Mouse (Mus musculus): Measurements from ENCODE around the gene Gm42906.

The Gm42906 gene

GRCm38 (mm10) chr5:151368395-151369190, 59.4 kb downstream of the Gm42906 start:
- TF ChIP-seq GATA4 (IDR thresholded peaks at IDR 0.05; ENCODE audit: insufficient replicate concordance, low read length): peak; percentile 77; the same call in 1 of the 2 replicates

GRCm38 (mm10) chr5:151367881-151368394, 60.0 kb downstream of the Gm42906 start:
- no peak for TF ChIP-seq GATA4 (IDR thresholded peaks at IDR 0.05; ENCODE audit: insufficient replicate concordance, low read length)

- no peak for TF ChIP-seq GATA4 (IDR thresholded peaks at IDR 0.05; ENCODE audit: insufficient replicate concordance, low read length)
Observed at GRCm38 (mm10) chr5:151367317-151367716, 60.6 kb downstream of the Gm42906 start.

- TF ChIP-seq GATA4 (IDR thresholded peaks at IDR 0.05; ENCODE audit: insufficient replicate concordance, low read length): no peak
Observed at GRCm38 (mm10) chr5:151363343-151364000, 64.5 kb downstream of the Gm42906 start.

- TF ChIP-seq GATA4 (IDR thresholded peaks at IDR 0.05; ENCODE audit: insufficient replicate concordance, low read length): no peak
Observed at GRCm38 (mm10) chr5:151349616-151350015, 78.3 kb downstream of the Gm42906 start.

GRCm38 (mm10) chr5:151348418-151348817, 79.5 kb downstream of the Gm42906 start:
- no peak for TF ChIP-seq GATA4 (IDR thresholded peaks at IDR 0.05; ENCODE audit: insufficient replicate concordance, low read length)

- TF ChIP-seq GATA4 (IDR thresholded peaks at IDR 0.05; ENCODE audit: insufficient replicate concordance, low read length): peak; percentile 40; the same call in 1 of the 2 replicates
Observed at GRCm38 (mm10) chr5:151346626-151347025, 81.3 kb downstream of the Gm42906 start.

GRCm38 (mm10) chr5:151344737-151345136, 83.2 kb downstream of the Gm42906 start:
- TF ChIP-seq GATA4 (IDR thresholded peaks at IDR 0.05; ENCODE audit: insufficient replicate concordance, low read length): no peak

- no peak for TF ChIP-seq GATA4 (IDR thresholded peaks at IDR 0.05; ENCODE audit: insufficient replicate concordance, low read length)
Observed at GRCm38 (mm10) chr5:151333686-151334085, 94.3 kb downstream of the Gm42906 start.

- TF ChIP-seq GATA4 (IDR thresholded peaks at IDR 0.05; ENCODE audit: insufficient replicate concordance, low read length): no peak
Observed at GRCm38 (mm10) chr5:151333191-151333594, 94.8 kb downstream of the Gm42906 start.

GRCm38 (mm10) chr5:151315804-151316597, 112.0 kb downstream of the Gm42906 start:
- no peak for TF ChIP-seq GATA4 (IDR thresholded peaks at IDR 0.05; ENCODE audit: insufficient replicate concordance, low read length)

- no peak for TF ChIP-seq GATA4 (IDR thresholded peaks at IDR 0.05; ENCODE audit: insufficient replicate concordance, low read length)
Observed at GRCm38 (mm10) chr5:151300286-151300685, 127.7 kb downstream of the Gm42906 start.

- TF ChIP-seq GATA4 (IDR thresholded peaks at IDR 0.05; ENCODE audit: insufficient replicate concordance, low read length): no peak
Observed at GRCm38 (mm10) chr5:151299576-151299975, 128.4 kb downstream of the Gm42906 start.

GRCm38 (mm10) chr5:151298371-151298770, 129.6 kb downstream of the Gm42906 start:
- TF ChIP-seq GATA4 (IDR thresholded peaks at IDR 0.05; ENCODE audit: insufficient replicate concordance, low read length): no peak

- no peak for TF ChIP-seq GATA4 (IDR thresholded peaks at IDR 0.05; ENCODE audit: insufficient replicate concordance, low read length)
Observed at GRCm38 (mm10) chr5:151296244-151296643, 131.7 kb downstream of the Gm42906 start.
